Mouse (Mus musculus) midbrain, embryonic 12.5 days (tissue): ENCODE data around the gene a. TPM values are rescaled to one million over a fixed set of nuclear protein-coding genes. Genes with fewer than 3 reads are reported as not detected.
"Not testable (repeated sequence)": the region's sequence is repeated elsewhere in the genome, so short reads cannot be mapped to it uniquely, and the experiment has no call there.

Experiments used
- ATAC-seq: fragments of 200-750 bp; cut with Nextera tagmentation; 2 replicates; pipeline ENCODE4 v1.8.0; 2017; ENCODE audit warnings: low read depth, moderate TSS enrichment, moderate library complexity; ENCODE audit not compliant: low FRiP score
- H3K27ac ChIP-seq: fragments of 300-500 bp; sonication (generic); replicated peaks from 2 replicates; pipeline ENCODE4 v1.5.1; 2016; ENCODE audit warnings: mild to moderate bottlenecking
- H3K27me3 ChIP-seq: fragments of 300-500 bp; sonication (generic); 2 replicates; pipeline ENCODE4 v1.6.1; 2016; ENCODE audit warnings: mild to moderate bottlenecking
- H3K36me3 ChIP-seq: fragments of 300-500 bp; sonication (generic); 2 replicates; pipeline ENCODE4 v1.6.1; 2016
- H3K4me1 ChIP-seq: fragments of 300-500 bp; sonication (generic); 2 replicates; pipeline ENCODE4 v1.6.1; 2016
- H3K4me2 ChIP-seq: fragments of 300-500 bp; sonication (generic); replicated peaks from 2 replicates; pipeline ENCODE4 v1.6.1; 2016; ENCODE audit warnings: mild to moderate bottlenecking, moderate library complexity
- H3K4me3 ChIP-seq: fragments of 300-500 bp; sonication (generic); 2 replicates; pipeline ENCODE4 v1.5.1; 2016; ENCODE audit warnings: mild to moderate bottlenecking
- H3K9ac ChIP-seq: fragments of 300-500 bp; sonication (generic); replicated peaks from 2 replicates; pipeline ENCODE4 v1.6.1; 2016; ENCODE audit warnings: mild to moderate bottlenecking, moderate library complexity
- H3K9me3 ChIP-seq: fragments of 300-500 bp; sonication (generic); 2 replicates; pipeline ENCODE4 v1.6.1; 2016; ENCODE audit warnings: mild to moderate bottlenecking
- WGBS: fragments of 180-500 bp; shearing (Covaris S2); methylation state at CpG from one replicate; pipeline ENCODE4 v1.1.7; 2016; 5-methylcytosine and 5-hydroxymethylcytosine counted together
- polyA plus RNA-seq: library from polyadenylated mRNA; unstranded; fragments of >200 nt; fragmentation: Nextera tagmentation; extraction: Ambion mirVana; gene quantifications from 2 replicates; pipeline ENCODE4 v1.2.1, GENCODE M21; 2016

The a gene
- polyA plus RNA-seq, 1 experiment from 2014 or later: 2.2 TPM

DNA sequence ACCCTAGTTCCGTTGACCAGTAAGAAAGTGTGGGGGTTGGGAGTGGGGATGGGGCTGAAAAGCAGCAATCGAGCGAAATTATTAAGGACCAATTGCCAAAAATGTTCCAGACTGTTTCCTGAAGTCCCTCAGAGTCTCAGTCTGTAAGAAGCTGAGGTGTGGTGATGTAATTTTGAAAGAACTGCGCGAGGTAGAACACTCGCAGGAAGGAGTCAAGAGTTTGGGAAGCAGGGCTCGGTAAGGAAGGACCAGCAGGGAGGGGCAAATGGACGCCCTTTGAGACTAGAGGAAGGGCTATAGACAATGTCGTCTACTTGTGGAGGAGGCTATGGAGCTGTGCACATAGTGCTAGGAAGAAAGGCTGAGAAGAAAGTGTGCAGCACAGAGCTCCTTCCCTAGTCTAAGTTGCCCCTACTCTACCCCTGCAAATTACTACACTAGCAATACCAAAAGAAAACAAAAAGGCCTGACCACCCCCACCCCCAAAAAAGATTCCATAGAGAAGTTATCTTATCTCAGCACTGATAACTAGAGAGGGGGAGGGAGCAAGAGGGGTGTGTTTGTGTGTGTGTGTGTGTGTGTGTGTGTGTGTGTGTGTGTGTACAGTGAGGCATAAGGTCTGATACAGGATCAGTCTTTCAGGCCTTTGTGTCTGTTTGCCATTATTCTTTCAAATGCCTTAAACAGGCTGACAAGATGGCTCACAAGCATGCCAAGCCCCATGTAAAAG is 260.6 kb downstream of the a start:
- ATAC-seq: no peak
- Histone ChIP-seq H3K4me2 (peak overlapping the region; percentile 78), H3K9ac (peak overlapping the region; percentile 80; the same call in 1 of the 2 replicates), H3K4me1 (peaks cover 13% of the 10 kb centered on the region), H3K27me3 (no peaks in the 10 kb centered on the region), H3K9me3 (no peaks in the 10 kb centered on the region), H3K36me3 (no peaks in the 10 kb centered on the region), H3K27ac (no peak overlapping the region), H3K4me3 (peak overlapping the region; percentile 54; the same call in 1 of the 2 replicates)
- WGBS: 23% methylated on average over 9 of the region's 9 CpGs

DNA sequence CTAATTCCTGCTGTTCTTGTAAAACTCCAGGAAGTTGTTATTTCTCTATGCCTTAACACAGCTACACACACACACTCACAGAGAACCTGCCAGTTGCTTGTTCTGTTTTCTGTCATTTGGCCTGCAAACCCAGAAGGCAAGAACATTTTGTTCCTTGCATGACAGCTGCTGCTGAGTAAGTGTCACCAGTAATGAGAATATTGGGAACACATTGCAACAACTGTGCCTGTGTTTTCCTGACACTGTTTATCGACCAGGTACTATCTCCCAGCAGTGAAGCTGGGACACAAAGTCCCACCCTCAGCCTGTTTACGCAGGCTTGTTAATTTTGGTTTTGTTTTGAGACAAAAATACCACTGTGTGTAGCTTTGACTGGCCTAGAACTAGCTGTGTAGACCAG is 261.5 kb downstream of the a start:
- no peaks in the 10 kb centered on the region for H3K9me3 ChIP-seq
- H3K27ac ChIP-seq: no peak overlapping the region
- H3K27me3 ChIP-seq: no peaks in the 10 kb centered on the region
- no peak for ATAC-seq
- H3K36me3 ChIP-seq: no peaks in the 10 kb centered on the region
- no peak overlapping the region for H3K9ac ChIP-seq
- H3K4me3 ChIP-seq: no peak overlapping the region
- peaks cover 13% of the 10 kb centered on the region for H3K4me1 ChIP-seq
- 90% methylated on average over 2 of the region's 2 CpGs for WGBS
- no peak overlapping the region for H3K4me2 ChIP-seq

GRCm38 (mm10) chr2:155053512-155053911 is 262.3 kb downstream of the a start:
- not testable (repeated sequence) for H3K4me2 ChIP-seq, ATAC-seq, H3K9me3 ChIP-seq, H3K27ac ChIP-seq, H3K4me3 ChIP-seq, H3K36me3 ChIP-seq, H3K9ac ChIP-seq, H3K27me3 ChIP-seq
- H3K4me1 ChIP-seq: peaks cover 13% of the 10 kb centered on the region
- 91% methylated on average over 8 of the region's 8 CpGs for WGBS

GRCm38 (mm10) chr2:155054672-155055071 is 263.5 kb downstream of the a start:
- Histone ChIP-seq H3K9me3 (no peaks in the 10 kb centered on the region), H3K9ac (no peak overlapping the region), H3K36me3 (peaks cover 7% of the 10 kb centered on the region), H3K27me3 (no peaks in the 10 kb centered on the region), H3K4me3 (no peak overlapping the region), H3K27ac (no peak overlapping the region), H3K4me2 (no peak overlapping the region), H3K4me1 (peaks cover 13% of the 10 kb centered on the region)
- ATAC-seq: no peak
- 88% methylated on average over 3 of the region's 3 CpGs for WGBS

- Histone ChIP-seq H3K4me3 (no peak overlapping the region), H3K27ac (no peak overlapping the region), H3K9me3 (no peaks in the 10 kb centered on the region), H3K36me3 (peaks cover 15% of the 10 kb centered on the region), H3K9ac (no peak overlapping the region), H3K27me3 (no peaks in the 10 kb centered on the region), H3K4me2 (no peak overlapping the region), H3K4me1 (peaks cover 8% of the 10 kb centered on the region; the same call in 1 of the 2 replicates)
- 78% methylated on average over 5 of the region's 5 CpGs for WGBS
- no peak for ATAC-seq
Observed at GRCm38 (mm10) chr2:155056076-155056578, 264.9 kb downstream of the a start.

DNA sequence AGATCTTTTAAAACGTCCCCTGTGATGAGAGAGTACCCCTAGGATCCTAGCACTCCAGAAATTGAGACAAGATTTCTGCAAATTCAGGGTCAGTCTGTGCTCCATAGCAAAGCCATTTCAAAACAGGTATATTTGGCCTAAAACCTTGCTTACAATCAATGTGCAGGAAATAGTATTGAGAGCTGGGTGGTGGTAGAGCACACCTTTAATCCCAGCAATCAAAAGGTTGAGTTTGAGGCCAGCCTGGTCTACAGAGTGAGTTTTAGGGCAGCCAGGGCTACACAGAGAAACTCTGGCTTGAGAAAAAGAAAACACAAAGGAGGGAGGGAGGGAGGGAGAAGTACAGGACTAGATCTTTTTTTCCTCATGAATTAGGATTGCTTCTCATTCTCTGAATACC is 266.2 kb downstream of the a start:
- peaks cover 27% of the 10 kb centered on the region for H3K36me3 ChIP-seq

GRCm38 (mm10) chr2:155071027-155071426 is 279.8 kb downstream of the a start:
- no peaks in the 10 kb centered on the region for H3K9me3 ChIP-seq
- 93% methylated on average over 9 of the region's 9 CpGs for whole genome bisulfite sequencing
- no peaks in the 10 kb centered on the region; the same call in none of the 2 replicates for H3K27me3 ChIP-seq
- H3K4me1 ChIP-seq: peaks cover 23% of the 10 kb centered on the region
- H3K27ac ChIP-seq: no peak overlapping the region
- no peak overlapping the region for H3K9ac ChIP-seq
- peaks cover 26% of the 10 kb centered on the region for H3K36me3 ChIP-seq
- H3K4me2 ChIP-seq: no peak overlapping the region
- ATAC-seq: no peak
- no peak overlapping the region for H3K4me3 ChIP-seq

More for the DNA sequence above, 266.2 kb downstream of the a start:
- Histone ChIP-seq H3K27ac (no peak overlapping the region), H3K9ac (no peak overlapping the region), H3K4me3 (no peak overlapping the region), H3K9me3 (no peaks in the 10 kb centered on the region), H3K4me2 (no peak overlapping the region), H3K4me1 (no peaks in the 10 kb centered on the region), H3K27me3 (no peaks in the 10 kb centered on the region)
- 56% methylated on average over 1 of the region's 1 CpGs for WGBS
- no peak for ATAC-seq

- Histone ChIP-seq H3K27ac (no peak overlapping the region), H3K9ac (peak overlapping the region; percentile 76; the same call in 1 of the 2 replicates), H3K27me3 (no peaks in the 10 kb centered on the region; the same call in none of the 2 replicates), H3K4me2 (peak overlapping the region; percentile 69), H3K4me1 (peaks cover 23% of the 10 kb centered on the region), H3K9me3 (no peaks in the 10 kb centered on the region), H3K36me3 (peaks cover 12% of the 10 kb centered on the region), H3K4me3 (peak overlapping the region; percentile 70; the same call in 1 of the 2 replicates)
- ATAC-seq: no peak
- 81% methylated on average over 8 of the region's 8 CpGs for WGBS
Observed at GRCm38 (mm10) chr2:155072353-155073145, 281.3 kb downstream of the a start.

GRCm38 (mm10) chr2:155073347-155073746 is 282.1 kb downstream of the a start:
- peak overlapping the region; percentile 69 for H3K4me2 ChIP-seq
- no peaks in the 10 kb centered on the region; the same call in none of the 2 replicates for H3K27me3 ChIP-seq
- peak overlapping the region; percentile 80; the same call in 1 of the 2 replicates for H3K27ac ChIP-seq
- H3K4me3 ChIP-seq: peak overlapping the region; percentile 70
- WGBS: 18% methylated on average over 3 of the region's 3 CpGs
- peaks cover 4% of the 10 kb centered on the region for H3K36me3 ChIP-seq
- H3K4me1 ChIP-seq: peaks cover 23% of the 10 kb centered on the region
- peak overlapping the region; percentile 76 for H3K9ac ChIP-seq
- no peak for ATAC-seq
- H3K9me3 ChIP-seq: no peaks in the 10 kb centered on the region

GRCm38 (mm10) chr2:155073978-155074765 is 283.0 kb downstream of the a start, which contains the start of gene Ahcy:
Gene Ahcy (minus strand): TSS chr2:155074497.
- Histone ChIP-seq H3K9ac (peak within 1 kb of the TSS; percentile 76), H3K4me2 (peak within 1 kb of the TSS; percentile 69), H3K36me3 (no peaks in the 10 kb centered on the region), H3K4me3 (peak within 1 kb of the TSS; percentile 70), H3K9me3 (no peaks in the 10 kb centered on the region), H3K27ac (peak within 1 kb of the TSS; percentile 80), H3K27me3 (no peaks in the 10 kb centered on the region; the same call in none of the 2 replicates), H3K4me1 (peaks cover 23% of the 10 kb centered on the region)
- under 1% methylated on average over 56 of the region's 56 CpGs for WGBS
- peak; percentile 96 for ATAC-seq

- peak overlapping the region; percentile 69 for H3K4me2 ChIP-seq
- H3K36me3 ChIP-seq: no peaks in the 10 kb centered on the region
- H3K27me3 ChIP-seq: no peaks in the 10 kb centered on the region; the same call in none of the 2 replicates
- 25% methylated on average over 12 of the region's 12 CpGs for WGBS
- peak; percentile 14; the same call in 1 of the 2 replicates for ATAC-seq
- H3K9me3 ChIP-seq: no peaks in the 10 kb centered on the region
- H3K4me3 ChIP-seq: peak overlapping the region; percentile 70
- H3K27ac ChIP-seq: peak overlapping the region; percentile 80
- peaks cover 23% of the 10 kb centered on the region for H3K4me1 ChIP-seq
- peak overlapping the region; percentile 76 for H3K9ac ChIP-seq
Observed at GRCm38 (mm10) chr2:155074766-155075330, 283.6 kb downstream of the a start.
